Mouse (Mus musculus) kidney, embryonic 16.5 days (tissue): ENCODE data around the gene Syne3. TPM values are rescaled to one million over a fixed set of nuclear protein-coding genes. Genes with fewer than 3 reads are reported as not detected.

Experiments
- ATAC-seq: fragments of 200-750 bp; cut with Nextera tagmentation; 2 replicates; pipeline ENCODE4 v1.8.0; 2017; ENCODE audit warnings: moderate TSS enrichment; ENCODE audit not compliant: low FRiP score, low TSS enrichment
- H3K27ac ChIP-seq: fragments of 300-500 bp; sonication (generic); 2 replicates; pipeline ENCODE4 v1.5.1; 2014; ENCODE audit warnings: low read length
- H3K27me3 ChIP-seq: fragments of 300-500 bp; sonication (generic); 2 replicates; pipeline ENCODE4 v1.6.1; 2014; ENCODE audit warnings: low read length, control low read depth, mixed read lengths; ENCODE audit not compliant: insufficient read depth
- H3K36me3 ChIP-seq: fragments of 300-500 bp; sonication (generic); 2 replicates; pipeline ENCODE4 v1.6.1; 2014; ENCODE audit warnings: low read length, control low read depth, mixed read lengths; ENCODE audit not compliant: insufficient read depth
- H3K4me1 ChIP-seq: fragments of 300-500 bp; sonication (generic); 2 replicates; pipeline ENCODE4 v1.6.1; 2014; ENCODE audit warnings: low read length, control low read depth, mixed read lengths; ENCODE audit not compliant: insufficient read depth
- H3K4me2 ChIP-seq: fragments of 300-500 bp; sonication (generic); replicated peaks from 2 replicates; pipeline ENCODE4 v1.6.1; 2014; ENCODE audit warnings: low read depth, low read length
- H3K4me3 ChIP-seq: fragments of 300-500 bp; sonication (generic); 2 replicates; pipeline ENCODE4 v1.5.1; 2014; ENCODE audit warnings: mild to moderate bottlenecking, low read length
- H3K9ac ChIP-seq: fragments of 300-500 bp; sonication (generic); replicated peaks from 2 replicates; pipeline ENCODE4 v1.6.1; 2014; ENCODE audit warnings: low read length
- H3K9me3 ChIP-seq: fragments of 300-500 bp; sonication (generic); 2 replicates; pipeline ENCODE4 v1.6.1; 2016; ENCODE audit warnings: low read length, control low read depth
- WGBS: fragments of 180-500 bp; shearing (Covaris S2); extraction: QIAGEN DNeasy Blood & Tissue Kit; methylation state at CpG from one replicate; pipeline ENCODE4 v1.1.7; 2014; 5-methylcytosine and 5-hydroxymethylcytosine counted together
- polyA plus RNA-seq: library from polyadenylated mRNA; unstranded; fragments of >200 nt; fragmentation: Nextera tagmentation; extraction: Ambion mirVana; gene quantifications from 2 replicates; pipeline ENCODE4 v1.2.1, GENCODE M21; 2015

The Syne3 gene
- polyA plus RNA-seq, 1 experiment from 2014 or later = 0.51 TPM

GRCm38 (mm10) chr12:105002340-105003132, 7.1 kb downstream of the Syne3 start:
- 0 out of 2 replicates have a peak, but pooled peaks cover 5% of the 10 kb centered on the region for H3K4me1 ChIP-seq
- H3K27ac ChIP-seq = no peak overlapping the region
- 68% methylated on average over 10 of the region's 10 CpGs for WGBS
- no peak overlapping the region for H3K9ac ChIP-seq
- H3K9me3 ChIP-seq = no peaks in the 10 kb centered on the region
- no peak overlapping the region for H3K4me3 ChIP-seq
- H3K27me3 ChIP-seq = peaks cover 6% of the 10 kb centered on the region
- H3K4me2 ChIP-seq = no peak overlapping the region
- no peaks in the 10 kb centered on the region for H3K36me3 ChIP-seq
- ATAC-seq = peak; percentile 49; the same call in 1 of the 2 replicates

- 75% methylated on average over 9 of the region's 9 CpGs for WGBS
- no peak overlapping the region for H3K27ac ChIP-seq
- no peak for ATAC-seq
Observed at GRCm38 (mm10) chr12:105001317-105001716, 8.3 kb downstream of the Syne3 start.

DNA sequence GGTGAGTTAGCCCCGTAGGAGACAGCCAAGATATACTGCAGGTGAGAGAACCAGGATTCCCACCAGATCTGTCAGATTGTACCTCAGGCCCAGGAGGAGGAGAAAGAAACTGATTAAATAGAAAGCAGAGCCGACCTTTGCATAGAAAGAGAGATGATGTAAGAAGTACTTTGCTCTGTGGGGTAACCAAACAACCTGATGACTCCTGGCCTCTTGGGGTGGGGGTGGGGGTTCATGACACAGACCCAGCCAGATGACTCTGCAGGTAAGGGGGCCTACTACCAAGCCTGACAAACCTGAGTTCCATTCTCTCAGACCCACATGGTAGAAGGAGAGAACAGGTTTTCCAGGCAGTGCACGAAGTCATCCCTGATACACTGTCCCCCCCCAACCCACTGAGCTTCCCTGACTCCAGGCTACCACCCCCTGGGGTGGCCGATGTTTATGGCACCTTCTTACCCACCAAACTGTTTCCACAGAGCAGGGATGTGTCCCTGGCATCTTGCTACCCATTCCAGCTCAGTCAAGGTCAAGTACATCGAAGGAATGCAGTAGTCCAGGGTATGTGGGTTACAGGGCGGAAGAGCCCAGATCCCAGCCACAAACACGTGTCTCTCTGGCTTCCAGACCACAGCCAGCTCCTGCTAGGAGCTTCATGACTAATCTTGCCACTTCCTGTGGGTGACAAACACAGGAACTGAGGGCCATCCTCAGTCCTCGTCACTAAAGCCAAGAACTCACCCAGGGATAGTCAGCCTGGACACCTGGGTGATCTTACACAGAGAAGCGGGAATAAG, 8.9 kb downstream of the Syne3 start:
- no peaks in the 10 kb centered on the region for H3K27me3 ChIP-seq
- H3K36me3 ChIP-seq = no peaks in the 10 kb centered on the region
- no peak overlapping the region for H3K9ac ChIP-seq
- no peaks in the 10 kb centered on the region for H3K9me3 ChIP-seq
- H3K27ac ChIP-seq = no peak overlapping the region
- ATAC-seq = peak; percentile 46
- no peak overlapping the region for H3K4me3 ChIP-seq
- 0 out of 2 replicates have a peak, but pooled peaks cover 5% of the 10 kb centered on the region for H3K4me1 ChIP-seq
- no peak overlapping the region for H3K4me2 ChIP-seq
- WGBS = 61% methylated on average over 9 of the region's 9 CpGs

More at GRCm38 (mm10) chr12:105001317-105001716, 8.3 kb downstream of the Syne3 start:
- no peak overlapping the region for H3K4me2 ChIP-seq
- no peaks in the 10 kb centered on the region for H3K36me3 ChIP-seq
- H3K9me3 ChIP-seq = no peaks in the 10 kb centered on the region
- H3K9ac ChIP-seq = no peak overlapping the region
- no peaks in the 10 kb centered on the region for H3K27me3 ChIP-seq
- no peak overlapping the region for H3K4me3 ChIP-seq
- 0 out of 2 replicates have a peak, but pooled peaks cover 5% of the 10 kb centered on the region for H3K4me1 ChIP-seq

- H3K27me3 ChIP-seq = no peaks in the 10 kb centered on the region
- WGBS = 79% methylated on average over 8 of the region's 8 CpGs
- no peaks in the 10 kb centered on the region for H3K9me3 ChIP-seq
- H3K4me1 ChIP-seq = 0 out of 2 replicates have a peak, but pooled peaks cover 5% of the 10 kb centered on the region
- ATAC-seq = no peak
- no peak overlapping the region for H3K27ac ChIP-seq
- H3K36me3 ChIP-seq = no peaks in the 10 kb centered on the region
- H3K4me3 ChIP-seq = no peak overlapping the region
- no peak overlapping the region for H3K9ac ChIP-seq
- no peak overlapping the region for H3K4me2 ChIP-seq
Observed at GRCm38 (mm10) chr12:104999171-104999570, 10.4 kb downstream of the Syne3 start.

DNA sequence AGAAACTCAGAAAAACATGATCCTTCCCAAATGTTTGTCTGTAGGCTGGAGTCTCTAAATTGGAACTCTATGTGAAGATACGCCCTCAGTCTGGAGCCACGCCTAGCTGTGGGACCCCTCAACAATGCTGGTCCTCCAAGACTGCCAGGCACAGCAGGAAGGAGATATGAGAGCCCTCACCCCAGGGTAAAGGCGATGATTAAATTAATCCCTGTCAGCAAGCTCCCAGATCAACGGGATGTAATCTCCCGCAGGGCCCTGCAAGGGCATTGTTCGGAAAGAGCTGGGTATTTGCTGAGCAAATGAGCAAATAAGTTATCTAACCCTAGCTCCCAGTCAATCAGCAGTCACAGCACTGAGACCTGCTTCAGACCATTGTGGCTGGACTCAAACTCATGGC, 11.1 kb downstream of the Syne3 start:
- ATAC-seq = no peak
- H3K27me3 ChIP-seq = no peaks in the 10 kb centered on the region
- H3K4me1 ChIP-seq = 0 out of 2 replicates have a peak, but pooled peaks cover 5% of the 10 kb centered on the region
- no peak overlapping the region for H3K9ac ChIP-seq
- no peak overlapping the region for H3K4me3 ChIP-seq
- H3K27ac ChIP-seq = no peak overlapping the region
- H3K9me3 ChIP-seq = no peaks in the 10 kb centered on the region
- H3K4me2 ChIP-seq = no peak overlapping the region
- 88% methylated on average over 6 of the region's 6 CpGs for WGBS
- no peaks in the 10 kb centered on the region for H3K36me3 ChIP-seq

DNA sequence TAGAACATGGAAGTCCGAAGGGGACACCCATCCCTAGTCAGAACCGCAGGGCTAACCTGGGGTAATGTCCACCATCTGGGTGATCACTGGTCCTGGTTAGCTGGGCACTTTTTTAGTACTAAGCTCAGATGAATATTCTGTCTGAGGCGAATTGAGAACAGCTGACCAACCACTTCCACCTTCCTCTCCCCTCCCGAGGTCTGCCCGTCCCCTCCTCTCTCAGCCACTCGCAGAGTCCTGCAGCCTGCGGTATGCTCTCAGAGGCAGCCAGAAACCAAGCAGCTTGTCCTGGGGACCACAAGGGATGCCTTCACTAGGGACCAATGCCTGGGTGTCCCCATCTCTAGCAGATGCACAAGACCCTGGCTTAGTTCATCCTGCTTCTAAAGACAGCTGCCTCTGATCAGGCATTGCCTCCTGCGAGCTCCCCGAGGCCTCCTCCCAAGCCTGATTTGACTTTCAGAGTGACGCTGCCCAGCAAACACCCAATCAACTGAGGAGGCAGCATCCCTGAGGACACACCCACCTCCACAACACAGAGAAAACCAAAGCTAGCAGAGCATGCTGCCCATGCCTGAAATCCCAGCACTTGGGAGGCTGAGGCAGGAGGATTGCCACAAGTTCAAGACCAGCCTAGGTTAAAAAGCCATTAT, 11.8 kb downstream of the Syne3 start:
- Histone ChIP-seq H3K4me3 (no peak overlapping the region), H3K27me3 (no peaks in the 10 kb centered on the region), H3K9me3 (no peaks in the 10 kb centered on the region), H3K9ac (no peak overlapping the region), H3K4me2 (no peak overlapping the region), H3K36me3 (no peaks in the 10 kb centered on the region), H3K27ac (no peak overlapping the region), H3K4me1 (0 out of 2 replicates have a peak, but pooled peaks cover 5% of the 10 kb centered on the region)
- ATAC-seq = no peak
- WGBS = 79% methylated on average over 10 of the region's 10 CpGs

DNA sequence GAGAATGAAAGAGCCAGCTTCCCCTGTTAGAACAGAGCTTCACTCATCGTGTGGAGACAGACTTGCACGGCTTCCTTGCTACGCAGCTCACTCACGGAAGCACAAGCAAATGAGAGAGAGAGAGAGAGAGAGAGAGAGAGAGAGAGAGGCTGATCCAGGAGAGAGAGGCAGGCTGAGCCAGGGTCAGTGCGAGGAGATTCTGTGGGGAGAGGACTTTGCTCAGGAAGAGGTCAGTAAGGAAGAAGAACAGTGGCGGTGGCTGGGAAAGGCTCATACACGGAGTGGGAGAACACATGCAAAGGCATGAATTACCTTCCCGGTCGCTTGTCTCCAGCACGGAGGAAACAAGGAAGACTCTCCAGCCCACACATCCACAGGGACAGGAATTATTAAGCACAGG, 12.4 kb downstream of the Syne3 start:
- Histone ChIP-seq H3K9ac (no peak overlapping the region), H3K9me3 (no peaks in the 10 kb centered on the region), H3K27me3 (no peaks in the 10 kb centered on the region), H3K36me3 (no peaks in the 10 kb centered on the region), H3K4me1 (0 out of 2 replicates have a peak, but pooled peaks cover 5% of the 10 kb centered on the region), H3K4me3 (no peak overlapping the region), H3K4me2 (no peak overlapping the region), H3K27ac (no peak overlapping the region)
- ATAC-seq = no peak
- 74% methylated on average over 10 of the region's 10 CpGs for WGBS

DNA sequence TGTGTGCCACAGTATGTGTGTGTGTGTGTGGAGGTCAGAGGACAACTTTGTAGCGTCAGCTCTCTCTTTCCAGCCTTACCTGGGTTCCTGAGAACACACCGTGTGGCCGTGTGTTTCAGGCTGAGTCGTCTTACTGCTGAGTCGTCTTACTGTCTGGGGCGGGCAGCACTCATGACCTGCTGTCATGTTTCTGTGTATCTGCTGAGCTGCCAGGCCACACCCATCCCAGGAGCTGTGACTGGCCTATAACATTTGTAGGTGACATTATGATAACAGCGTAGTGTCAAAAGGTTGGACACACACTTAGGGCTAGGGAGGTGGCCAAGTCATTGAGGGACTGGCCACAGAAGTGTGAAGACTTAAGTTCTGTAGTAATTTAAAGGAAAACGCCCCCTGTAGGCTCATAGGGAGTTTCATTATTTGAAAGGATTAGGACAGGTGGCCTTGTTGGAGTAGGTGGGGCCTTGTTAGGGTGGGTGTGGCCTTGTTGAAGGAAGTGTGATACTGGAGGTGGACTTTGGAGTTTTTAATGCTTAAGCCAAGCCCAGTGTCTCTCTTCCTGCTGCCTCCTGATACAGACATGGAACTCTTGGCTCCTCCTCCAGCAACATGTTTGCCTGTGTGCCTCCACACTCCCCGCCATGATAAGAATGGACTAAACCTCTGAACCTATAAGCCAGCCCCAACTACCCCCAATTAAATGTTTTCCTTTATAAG, 13.4 kb downstream of the Syne3 start:
- Histone ChIP-seq H3K4me3 (no peak overlapping the region), H3K9ac (no peak overlapping the region), H3K36me3 (no peaks in the 10 kb centered on the region), H3K4me1 (0 out of 2 replicates have a peak, but pooled peaks cover 5% of the 10 kb centered on the region), H3K27me3 (no peaks in the 10 kb centered on the region), H3K4me2 (no peak overlapping the region), H3K9me3 (no peaks in the 10 kb centered on the region), H3K27ac (no peak overlapping the region)
- 83% methylated on average over 9 of the region's 9 CpGs for WGBS
- 0 out of 2 replicates have a peak, but pooled peaks have one; percentile 16 for ATAC-seq

DNA sequence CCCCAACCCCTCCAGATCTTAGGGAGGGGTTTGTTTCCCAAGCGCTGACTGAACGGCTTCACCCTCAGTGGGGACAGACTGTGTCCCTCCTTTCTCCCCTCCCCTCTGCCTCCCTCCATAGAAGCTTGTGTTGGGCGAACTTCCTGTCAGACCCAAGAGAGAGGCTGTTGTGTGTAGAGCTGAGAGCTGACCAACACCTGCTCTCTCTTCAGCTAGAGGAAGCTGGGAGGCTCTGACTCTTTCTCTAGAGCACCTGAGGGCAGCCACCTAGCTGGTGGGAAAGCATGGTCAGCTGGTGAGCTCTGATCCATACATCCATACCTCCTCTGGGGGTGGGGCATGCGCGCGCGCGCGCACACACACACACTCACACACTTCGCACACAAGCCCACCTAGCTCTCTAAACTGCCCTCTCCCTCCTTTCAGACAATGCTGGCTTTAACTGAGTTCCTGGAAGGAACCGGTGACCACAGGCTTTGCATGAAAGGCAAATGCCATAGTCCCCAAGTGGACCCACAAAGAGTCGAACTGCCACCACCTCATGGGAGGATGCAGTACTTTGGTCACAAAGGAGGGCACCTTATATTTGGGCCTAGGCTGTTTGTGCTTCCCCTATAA, 14.2 kb downstream of the Syne3 start:
- H3K27ac ChIP-seq = no peak overlapping the region

More for the DNA sequence above, 14.2 kb downstream of the Syne3 start:
- Histone ChIP-seq H3K4me2 (no peak overlapping the region), H3K4me1 (no peaks in the 10 kb centered on the region), H3K4me3 (no peak overlapping the region), H3K9me3 (no peaks in the 10 kb centered on the region), H3K36me3 (no peaks in the 10 kb centered on the region), H3K27me3 (no peaks in the 10 kb centered on the region), H3K9ac (no peak overlapping the region)
- 76% methylated on average over 12 of the region's 12 CpGs for WGBS
- no peak for ATAC-seq
